Mouse (Mus musculus) midbrain, embryonic 13.5 days (tissue): ENCODE measurements around the gene Ccl2. TPM values are rescaled to one million over a fixed set of nuclear protein-coding genes. Genes with fewer than 3 reads are reported as not detected.

Source experiments
- ATAC-seq: fragments of 200-750 bp; cut with Nextera tagmentation; 2 replicates; pipeline ENCODE4 v1.8.0; 2017; ENCODE audit warnings: mild to moderate bottlenecking, moderate TSS enrichment, moderate library complexity
- H3K27ac ChIP-seq: fragments of 300-500 bp; sonication (generic); 2 replicates; pipeline ENCODE4 v1.5.1; 2015; ENCODE audit warnings: inconsistent platforms, mild to moderate bottlenecking, moderate library complexity
- H3K27me3 ChIP-seq: fragments of 300-500 bp; sonication (generic); 2 replicates; pipeline ENCODE4 v1.6.1; 2015; ENCODE audit warnings: mild to moderate bottlenecking, inconsistent platforms
- H3K36me3 ChIP-seq: fragments of 300-500 bp; sonication (generic); 2 replicates; pipeline ENCODE4 v1.6.1; 2015; ENCODE audit warnings: mild to moderate bottlenecking, inconsistent platforms
- H3K4me1 ChIP-seq: fragments of 300-500 bp; sonication (generic); replicated peaks from 2 replicates; pipeline ENCODE4 v1.6.1; 2015; ENCODE audit warnings: inconsistent platforms
- H3K4me2 ChIP-seq: fragments of 300-500 bp; sonication (generic); replicated peaks from 2 replicates; pipeline ENCODE4 v1.6.1; 2015; ENCODE audit warnings: moderate library complexity, mild to moderate bottlenecking, inconsistent platforms
- H3K4me3 ChIP-seq: fragments of 300-500 bp; sonication (generic); replicated peaks from 2 replicates; pipeline ENCODE4 v1.5.1; 2015; ENCODE audit warnings: mild to moderate bottlenecking, inconsistent platforms
- H3K9ac ChIP-seq: fragments of 300-500 bp; sonication (generic); replicated peaks from 2 replicates; pipeline ENCODE4 v1.6.1; 2015; ENCODE audit warnings: mild to moderate bottlenecking, inconsistent platforms
- H3K9me3 ChIP-seq: fragments of 300-500 bp; sonication (generic); 2 replicates; pipeline ENCODE4 v1.6.1; 2016; ENCODE audit warnings: mild to moderate bottlenecking, inconsistent platforms
- WGBS: fragments of 180-500 bp; shearing (Covaris S2); methylation state at CpG from one replicate; pipeline ENCODE4 v1.1.7; 2015; 5-methylcytosine and 5-hydroxymethylcytosine counted together
- polyA plus RNA-seq: library from polyadenylated mRNA; unstranded; fragments of >200 nt; fragmentation: Nextera tagmentation; extraction: Ambion mirVana; gene quantifications from 2 replicates; pipeline ENCODE4 v1.2.1, GENCODE M21; 2015

Ccl2 gene
- 1.1 and 2.4 TPM in 2 replicates for polyA plus RNA-seq

DNA sequence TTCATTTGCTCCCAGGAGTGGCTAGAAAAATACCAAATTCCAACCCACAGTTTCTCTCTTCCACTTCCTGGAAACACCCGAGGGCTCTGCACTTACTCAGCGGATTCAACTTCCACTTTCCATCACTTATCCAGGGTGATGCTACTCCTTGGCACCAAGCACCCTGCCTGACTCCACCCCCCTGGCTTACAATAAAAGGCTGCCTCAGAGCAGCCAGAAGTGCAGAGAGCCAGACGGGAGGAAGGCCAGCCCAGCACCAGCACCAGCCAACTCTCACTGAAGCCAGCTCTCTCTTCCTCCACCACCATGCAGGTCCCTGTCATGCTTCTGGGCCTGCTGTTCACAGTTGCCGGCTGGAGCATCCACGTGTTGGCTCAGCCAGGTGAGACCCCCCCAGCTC is at the start of gene Ccl2:
Gene Ccl2, plus strand, starts transcription at position 216 of the 400 bp plus-strand sequence.
- Histone ChIP-seq H3K27ac (no peak within 1 kb of the TSS), H3K9me3 (no peaks in the 10 kb centered on the region), H3K4me3 (no peak within 1 kb of the TSS), H3K4me1 (no peaks in the 10 kb centered on the region; the same call in 1 of the 2 replicates), H3K27me3 (no peaks in the 10 kb centered on the region), H3K36me3 (no peaks in the 10 kb centered on the region), H3K9ac (no peak within 1 kb of the TSS), H3K4me2 (no peak within 1 kb of the TSS)
- no peak for ATAC-seq
- WGBS = 42% methylated on average over 5 of the region's 5 CpGs

DNA sequence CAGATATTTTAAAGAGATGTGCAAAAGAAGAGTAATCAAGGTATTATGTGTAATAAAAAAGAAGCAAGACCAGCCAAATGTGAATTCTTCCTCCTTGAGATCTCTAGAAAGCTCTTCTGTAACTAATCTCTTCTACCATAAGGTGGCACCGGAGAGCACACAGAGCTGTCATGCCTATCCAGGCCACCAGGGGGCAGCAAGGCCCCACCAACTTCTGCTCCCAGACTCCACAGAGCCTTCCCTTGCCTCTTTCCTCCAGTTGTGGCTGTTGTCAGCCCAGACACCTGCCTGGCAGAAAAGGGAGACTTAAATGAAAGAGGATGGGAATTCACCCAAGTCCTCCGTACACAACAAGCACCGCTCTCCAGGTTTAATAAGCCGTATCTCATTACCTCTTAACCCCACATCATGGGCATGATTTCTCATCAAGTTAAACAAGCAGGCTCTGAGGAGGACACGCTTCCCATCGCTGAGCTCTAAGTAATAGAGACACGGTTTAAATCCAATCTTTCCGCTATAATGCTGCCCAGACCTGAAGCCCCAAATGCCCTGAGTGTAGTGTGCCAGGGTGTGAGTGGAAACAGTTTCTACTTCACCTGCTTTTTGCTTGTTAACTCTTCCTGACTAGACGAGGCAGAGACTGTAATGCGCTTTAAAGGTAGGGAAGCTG is 39.1 kb upstream of the Ccl2 start:
- peak; percentile 66 for ATAC-seq

DNA sequence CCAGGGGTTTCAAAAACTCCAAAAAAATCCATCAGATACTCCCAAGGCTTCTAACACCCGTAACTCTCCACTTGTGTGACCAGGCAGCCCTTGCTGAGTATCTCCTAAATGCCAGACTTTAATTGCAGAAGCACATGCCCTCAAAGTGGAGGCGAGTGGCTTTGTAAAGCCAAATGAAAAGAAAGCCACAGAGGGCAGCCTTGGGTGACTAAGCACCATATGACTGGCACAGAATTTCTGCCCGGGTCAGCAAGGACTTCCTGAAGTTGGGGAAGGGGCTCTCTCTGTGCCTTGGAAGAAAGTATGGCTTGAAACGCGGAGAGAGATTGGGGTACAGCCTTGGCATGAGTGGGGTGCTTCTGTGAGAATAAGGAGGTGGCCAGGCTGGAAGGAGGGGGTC is 38.3 kb upstream of the Ccl2 start:
- 89% methylated on average over 5 of the region's 5 CpGs for WGBS
- no peak overlapping the region for H3K9ac ChIP-seq
- no peak overlapping the region for H3K4me2 ChIP-seq
- H3K4me1 ChIP-seq = no peaks in the 10 kb centered on the region
- H3K4me3 ChIP-seq = no peak overlapping the region
- no peaks in the 10 kb centered on the region for H3K27me3 ChIP-seq
- H3K27ac ChIP-seq = no peak overlapping the region
- no peaks in the 10 kb centered on the region for H3K36me3 ChIP-seq
- H3K9me3 ChIP-seq = no peaks in the 10 kb centered on the region
- ATAC-seq = no peak

More for the DNA sequence above, 39.1 kb upstream of the Ccl2 start:
- H3K27ac ChIP-seq = no peak overlapping the region
- H3K27me3 ChIP-seq = no peaks in the 10 kb centered on the region
- no peaks in the 10 kb centered on the region for H3K4me1 ChIP-seq
- H3K4me3 ChIP-seq = no peak overlapping the region
- no peak overlapping the region for H3K9ac ChIP-seq
- 70% methylated on average over 10 of the region's 10 CpGs for WGBS
- H3K36me3 ChIP-seq = no peaks in the 10 kb centered on the region
- H3K4me2 ChIP-seq = no peak overlapping the region
- no peaks in the 10 kb centered on the region for H3K9me3 ChIP-seq

DNA sequence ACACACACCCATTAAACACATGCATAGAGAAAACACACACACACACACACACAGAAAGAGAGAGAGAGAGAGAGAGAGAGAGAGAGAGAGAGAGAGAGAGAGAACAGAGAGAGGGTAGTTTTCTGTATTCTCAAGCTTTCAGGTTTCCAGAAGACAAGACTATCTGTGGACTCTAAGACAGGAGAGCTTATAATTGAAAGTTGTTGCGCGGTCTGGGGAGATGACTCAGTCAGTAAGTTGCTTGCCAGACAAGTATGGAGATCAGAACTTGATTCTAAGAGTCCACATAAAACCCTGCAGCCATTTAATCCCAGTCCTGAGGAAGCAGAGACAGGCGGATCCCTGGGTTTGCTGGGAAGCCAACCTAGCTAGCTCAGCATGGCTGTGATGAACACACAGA is 36.7 kb upstream of the Ccl2 start:
- WGBS = 91% methylated on average over 3 of the region's 3 CpGs

DNA sequence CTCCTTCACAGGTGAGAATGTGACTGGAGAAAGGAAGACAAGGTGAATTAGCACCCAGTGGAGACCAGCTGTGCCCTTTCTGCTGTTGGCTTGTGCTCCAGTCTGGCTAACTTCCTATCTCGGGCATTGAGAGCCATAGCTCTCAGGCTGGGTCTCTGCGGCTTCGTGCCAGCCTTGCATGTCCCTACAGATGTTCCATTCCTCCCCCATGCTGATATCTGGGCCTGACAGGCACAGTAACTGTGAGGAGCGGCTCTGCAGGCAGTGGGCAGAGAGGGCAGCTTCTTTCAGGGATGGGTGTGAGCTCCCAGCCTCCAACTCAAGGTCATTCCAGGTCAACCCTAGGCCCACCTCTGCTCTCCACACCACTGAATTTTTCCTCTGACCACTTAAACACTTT is 35.9 kb upstream of the Ccl2 start:
- WGBS = 79% methylated on average over 4 of the region's 4 CpGs
- Histone ChIP-seq H3K9me3 (no peaks in the 10 kb centered on the region), H3K4me3 (no peak overlapping the region), H3K9ac (no peak overlapping the region), H3K27me3 (no peaks in the 10 kb centered on the region), H3K4me2 (no peak overlapping the region), H3K36me3 (no peaks in the 10 kb centered on the region), H3K4me1 (no peaks in the 10 kb centered on the region), H3K27ac (no peak overlapping the region)
- no peak for ATAC-seq

More for the DNA sequence above, 36.7 kb upstream of the Ccl2 start:
- Histone ChIP-seq H3K4me2 (no peak overlapping the region), H3K9me3 (no peaks in the 10 kb centered on the region), H3K4me1 (no peaks in the 10 kb centered on the region), H3K27me3 (no peaks in the 10 kb centered on the region), H3K36me3 (no peaks in the 10 kb centered on the region), H3K27ac (no peak overlapping the region), H3K4me3 (no peak overlapping the region), H3K9ac (no peak overlapping the region)
- no peak for ATAC-seq

DNA sequence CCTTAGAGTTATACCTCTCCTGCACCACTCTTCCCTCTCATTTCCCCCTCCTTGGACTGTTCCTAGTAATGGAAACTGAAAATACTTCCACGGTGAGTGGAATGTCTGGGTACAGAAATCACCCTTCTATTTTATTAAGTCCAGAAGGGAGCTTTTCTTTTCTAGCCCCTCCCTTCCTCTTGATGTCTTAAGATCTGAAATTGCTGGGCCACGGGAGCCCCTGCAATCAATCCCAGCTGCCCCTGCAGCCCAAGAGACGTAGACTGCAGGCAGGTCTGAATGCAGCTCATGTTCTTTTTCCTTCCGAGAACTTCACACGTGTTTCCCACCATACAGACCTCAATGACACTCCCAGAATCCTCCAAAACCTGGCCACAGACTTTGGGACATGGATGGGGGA is 34.8 kb upstream of the Ccl2 start:
- H3K4me2 ChIP-seq = no peak overlapping the region
- no peak overlapping the region for H3K27ac ChIP-seq
- H3K4me1 ChIP-seq = no peaks in the 10 kb centered on the region
- H3K9ac ChIP-seq = no peak overlapping the region
- no peak overlapping the region for H3K4me3 ChIP-seq
- ATAC-seq = no peak
- H3K36me3 ChIP-seq = no peaks in the 10 kb centered on the region
- WGBS = 67% methylated on average over 5 of the region's 5 CpGs
- H3K27me3 ChIP-seq = no peaks in the 10 kb centered on the region
- H3K9me3 ChIP-seq = no peaks in the 10 kb centered on the region

DNA sequence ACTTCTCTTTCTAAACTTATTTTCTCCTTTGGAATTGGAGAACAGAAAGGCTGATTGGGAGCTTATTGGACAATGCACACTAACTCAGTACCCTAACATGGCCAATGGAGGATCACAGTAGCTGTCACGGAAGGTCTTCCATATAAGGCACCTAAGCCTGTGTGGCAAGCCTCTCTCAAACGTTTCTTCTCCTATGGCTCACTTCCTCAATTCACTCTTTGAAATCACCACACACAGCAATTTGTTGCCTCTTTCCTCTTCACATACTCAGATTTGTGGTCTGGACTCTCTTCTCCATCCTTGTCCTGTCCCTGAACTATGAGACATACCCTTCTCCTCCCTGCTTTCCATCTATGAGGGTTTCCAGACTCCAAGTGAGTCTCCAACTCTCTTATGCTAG is 30.6 kb upstream of the Ccl2 start:
- Histone ChIP-seq H3K27me3 (no peaks in the 10 kb centered on the region), H3K9ac (no peak overlapping the region), H3K4me1 (peaks cover 8% of the 10 kb centered on the region; the same call in 1 of the 2 replicates), H3K27ac (no peak overlapping the region), H3K4me3 (no peak overlapping the region), H3K4me2 (no peak overlapping the region), H3K9me3 (no peaks in the 10 kb centered on the region), H3K36me3 (no peaks in the 10 kb centered on the region)
- 79% methylated on average over 2 of the region's 2 CpGs for WGBS
- no peak for ATAC-seq

DNA sequence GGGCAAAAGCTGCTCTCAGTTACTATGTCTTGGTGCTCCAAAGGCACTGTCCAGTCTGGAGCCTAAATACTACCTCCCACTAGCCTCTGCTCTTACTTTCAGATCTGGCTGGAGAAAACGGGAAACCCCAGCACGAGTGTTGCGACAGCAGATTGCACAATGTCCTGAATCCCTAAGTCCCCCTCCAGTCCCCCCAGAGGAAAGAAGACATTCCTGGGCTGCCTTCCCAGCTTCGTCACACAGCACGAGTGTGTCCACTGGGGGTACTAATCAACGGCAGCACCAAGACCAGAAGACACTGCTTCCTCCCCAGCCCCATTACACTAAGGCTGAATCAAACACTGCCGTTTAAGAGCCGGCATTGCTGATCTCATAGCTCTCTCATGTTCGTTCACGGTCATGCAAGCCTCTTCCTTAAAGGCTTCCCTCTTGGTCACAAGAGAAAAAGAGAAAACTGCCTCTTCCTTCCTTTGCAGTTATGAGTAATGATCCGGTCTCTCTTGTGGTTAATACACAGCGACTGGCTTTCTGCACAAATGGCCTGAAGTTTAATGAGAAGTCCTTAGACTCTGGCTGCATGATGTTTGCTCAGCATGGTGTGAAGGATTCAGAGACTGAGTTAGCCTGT is 28.5 kb upstream of the Ccl2 start:
- H3K9me3 ChIP-seq = no peaks in the 10 kb centered on the region
- H3K36me3 ChIP-seq = no peaks in the 10 kb centered on the region
- peaks cover 8% of the 10 kb centered on the region; the same call in 1 of the 2 replicates for H3K4me1 ChIP-seq
- no peak overlapping the region for H3K4me3 ChIP-seq
- ATAC-seq = no peak
- no peak overlapping the region for H3K4me2 ChIP-seq
- no peaks in the 10 kb centered on the region for H3K27me3 ChIP-seq
- 61% methylated on average over 12 of the region's 12 CpGs for WGBS
- H3K9ac ChIP-seq = no peak overlapping the region
- H3K27ac ChIP-seq = 0 out of 2 replicates have a peak overlapping the region, but pooled peaks have one; percentile 14

DNA sequence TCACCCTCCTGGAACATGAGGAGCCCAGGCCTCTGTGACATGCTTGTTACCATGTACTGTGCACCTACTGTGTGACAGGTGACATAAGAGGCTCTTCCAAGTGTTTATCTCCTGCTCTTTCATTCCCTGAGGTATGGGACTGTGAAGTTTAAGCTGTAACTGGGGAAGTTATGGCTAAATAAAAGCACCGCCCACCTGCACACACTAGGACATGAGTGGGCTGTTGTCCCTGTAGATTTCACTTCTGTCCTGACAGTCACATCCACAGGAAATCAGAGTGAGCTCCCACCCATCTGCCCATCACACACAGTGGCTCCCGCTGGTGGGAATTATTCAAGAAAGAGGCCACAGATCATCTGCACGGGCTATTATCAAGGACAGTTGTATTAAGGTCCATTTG is 25.3 kb upstream of the Ccl2 start:
- Histone ChIP-seq H3K9ac (no peak overlapping the region), H3K27ac (no peak overlapping the region), H3K4me2 (no peak overlapping the region), H3K9me3 (no peaks in the 10 kb centered on the region), H3K36me3 (no peaks in the 10 kb centered on the region), H3K4me3 (no peak overlapping the region), H3K4me1 (peaks cover 8% of the 10 kb centered on the region; the same call in 1 of the 2 replicates), H3K27me3 (no peaks in the 10 kb centered on the region)
- 88% methylated on average over 3 of the region's 3 CpGs for WGBS
- ATAC-seq = no peak

DNA sequence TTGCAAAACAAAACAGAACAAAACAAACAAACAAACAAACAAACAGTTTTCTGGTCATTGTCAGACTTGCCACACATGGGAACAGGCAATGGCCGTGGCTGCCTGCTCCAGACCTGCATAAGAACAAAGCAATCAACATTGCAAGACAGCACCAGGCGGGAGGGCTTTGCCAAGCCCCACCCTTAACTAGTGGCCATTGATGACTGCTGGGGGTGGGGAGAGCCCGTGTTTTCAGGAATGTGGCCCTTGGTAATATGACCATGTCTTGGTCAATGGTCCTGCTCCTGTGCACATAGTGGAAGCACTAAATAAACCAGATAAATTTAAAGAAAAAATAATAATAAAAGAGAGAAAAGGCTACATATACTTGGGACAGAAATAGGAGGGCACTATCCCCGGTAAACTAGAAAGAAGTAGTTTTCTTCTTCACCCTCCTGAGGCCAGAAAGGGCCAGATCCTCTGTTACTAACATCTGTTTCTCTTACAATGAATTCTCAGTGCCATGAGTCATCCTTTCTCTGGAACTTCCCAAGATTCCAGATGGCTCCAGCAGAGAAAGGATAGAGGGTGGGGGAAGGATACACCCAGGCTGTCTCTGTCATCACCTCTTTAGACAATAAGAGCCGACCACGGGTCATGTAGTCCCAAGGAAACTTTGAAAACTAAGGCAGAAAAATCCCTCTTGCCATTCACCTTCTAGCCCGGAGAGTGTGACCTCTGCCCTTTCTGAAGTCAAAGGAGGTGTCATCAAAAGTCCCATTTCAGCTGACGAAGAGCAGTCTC is 23.8 kb upstream of the Ccl2 start:
- H3K4me3 ChIP-seq = no peak overlapping the region
- peaks cover 7% of the 10 kb centered on the region; the same call in 1 of the 2 replicates for H3K4me1 ChIP-seq
- H3K36me3 ChIP-seq = no peaks in the 10 kb centered on the region
- no peak overlapping the region for H3K9ac ChIP-seq
- H3K9me3 ChIP-seq = no peaks in the 10 kb centered on the region
- H3K27me3 ChIP-seq = no peaks in the 10 kb centered on the region
- ATAC-seq = no peak
- 64% methylated on average over 8 of the region's 8 CpGs for WGBS
- H3K27ac ChIP-seq = no peak overlapping the region
- H3K4me2 ChIP-seq = no peak overlapping the region

DNA sequence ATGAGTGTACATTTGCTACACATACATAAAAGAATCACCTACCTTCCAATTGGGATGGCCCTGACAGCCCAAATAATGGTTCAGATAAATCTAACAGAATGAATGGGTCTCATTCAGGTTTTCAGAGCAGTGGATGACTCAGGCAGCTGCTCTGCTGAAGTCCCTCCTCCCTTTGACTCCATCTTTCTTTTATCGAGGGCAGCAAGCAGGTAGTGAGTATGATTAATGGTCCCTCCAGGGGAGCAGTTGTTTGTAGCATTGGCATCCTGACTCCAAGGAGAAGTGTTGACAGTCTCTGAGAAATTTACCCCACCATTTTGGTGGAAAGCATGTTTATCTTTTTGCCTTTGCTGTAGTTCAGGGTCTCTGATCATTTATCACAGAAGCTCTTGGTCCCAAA is 21.6 kb upstream of the Ccl2 start:
- no peaks in the 10 kb centered on the region for H3K9me3 ChIP-seq
- no peaks in the 10 kb centered on the region for H3K27me3 ChIP-seq
- no peak overlapping the region for H3K4me2 ChIP-seq
- H3K36me3 ChIP-seq = no peaks in the 10 kb centered on the region
- no peak overlapping the region for H3K4me3 ChIP-seq
- ATAC-seq = no peak
- H3K27ac ChIP-seq = no peak overlapping the region
- 79% methylated on average over 1 of the region's 1 CpGs for WGBS
- no peak overlapping the region for H3K9ac ChIP-seq
- no peaks in the 10 kb centered on the region for H3K4me1 ChIP-seq

DNA sequence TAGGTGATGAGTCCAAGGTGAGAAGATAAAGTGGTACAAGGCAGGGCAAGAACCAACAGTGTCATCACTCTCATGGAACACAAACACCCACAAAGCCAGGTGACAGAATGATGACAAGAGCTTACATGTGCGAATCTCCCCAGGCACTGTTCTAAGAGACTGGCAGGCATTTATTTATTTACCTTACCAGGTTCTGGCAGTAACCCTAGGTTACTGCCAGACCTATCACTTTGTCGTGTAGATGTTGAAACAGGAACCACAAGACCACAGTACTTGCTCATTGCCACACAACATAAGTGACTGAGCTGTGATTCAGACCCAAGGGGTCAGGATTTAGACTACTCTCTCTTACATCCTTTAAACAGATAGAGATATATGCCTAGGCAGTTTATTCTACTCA is 20.3 kb upstream of the Ccl2 start:
- Histone ChIP-seq H3K4me3 (no peak overlapping the region), H3K36me3 (no peaks in the 10 kb centered on the region), H3K9me3 (no peaks in the 10 kb centered on the region), H3K4me2 (no peak overlapping the region), H3K27ac (no peak overlapping the region), H3K27me3 (no peaks in the 10 kb centered on the region), H3K4me1 (no peaks in the 10 kb centered on the region), H3K9ac (no peak overlapping the region)
- no peak for ATAC-seq
- WGBS = 80% methylated on average over 2 of the region's 2 CpGs
